Mouse (Mus musculus) liver, embryonic 11.5 days (tissue): ENCODE results near the gene Zbtb25. TPM values are rescaled to one million over a fixed set of nuclear protein-coding genes. Genes with fewer than 3 reads are reported as not detected.

Source experiments
- ATAC-seq: fragments of 200-750 bp; cut with Nextera tagmentation; replicated peaks from 2 replicates; pipeline ENCODE4 v1.8.0; 2017; ENCODE audit warnings: moderate number of reproducible peaks, mild to moderate bottlenecking, moderate TSS enrichment, moderate library complexity; ENCODE audit not compliant: low FRiP score
- DNase-seq: peaks from one replicate; pipeline ENCODE4 v3.0.0-alpha.2; 2017; ENCODE audit warnings: low spot score
- H3K27ac ChIP-seq: fragments of 300-500 bp; sonication (generic); 2 replicates; pipeline ENCODE4 v1.5.1; 2014; ENCODE audit warnings: mild to moderate bottlenecking, low read depth, low read length, control low read depth
- H3K27me3 ChIP-seq: fragments of 300-500 bp; sonication (generic); replicated peaks from 2 replicates; pipeline ENCODE4 v1.6.1; 2014; ENCODE audit warnings: low read length, mixed read lengths; ENCODE audit not compliant: control insufficient read depth, insufficient read depth
- H3K36me3 ChIP-seq: fragments of 300-500 bp; sonication (generic); 2 replicates; pipeline ENCODE4 v1.6.1; 2014; ENCODE audit warnings: mild to moderate bottlenecking, low read length, moderate library complexity, mixed read lengths; ENCODE audit not compliant: control insufficient read depth, insufficient read depth
- H3K4me1 ChIP-seq: fragments of 300-500 bp; sonication (generic); replicated peaks from 2 replicates; pipeline ENCODE4 v1.6.1; 2014; ENCODE audit warnings: low read length, mixed read lengths; ENCODE audit not compliant: control insufficient read depth, insufficient read depth
- H3K4me2 ChIP-seq: fragments of 300-500 bp; sonication (generic); 2 replicates; pipeline ENCODE4 v1.6.1; 2014; ENCODE audit warnings: mild to moderate bottlenecking, control low read depth, moderate library complexity
- H3K4me3 ChIP-seq: fragments of 300-500 bp; sonication (generic); 2 replicates; pipeline ENCODE4 v1.5.1; 2014; ENCODE audit warnings: low read depth, low read length, control low read depth
- H3K9ac ChIP-seq: fragments of 300-500 bp; sonication (generic); 2 replicates; pipeline ENCODE4 v1.6.1; 2014; ENCODE audit warnings: low read depth, low read length, control low read depth
- H3K9me3 ChIP-seq: fragments of 300-500 bp; sonication (generic); 2 replicates; pipeline ENCODE4 v1.6.1; 2016; ENCODE audit warnings: low read length, inconsistent platforms, mixed read lengths; ENCODE audit not compliant: control insufficient read depth
- WGBS: fragments of 180-500 bp; shearing (Covaris S2); extraction: QIAGEN DNeasy Blood & Tissue Kit; methylation state at CpG from one replicate; pipeline ENCODE4 v1.1.7; 2014; 5-methylcytosine and 5-hydroxymethylcytosine counted together
- polyA plus RNA-seq: library from polyadenylated mRNA; unstranded; fragments of >200 nt; fragmentation: Nextera tagmentation; extraction: Ambion mirVana; gene quantifications from 2 replicates; pipeline ENCODE4 v1.2.1, GENCODE M21; 2014

The Zbtb25 gene
- polyA plus RNA-seq = 14.3 and 16.6 TPM in 2 replicates

DNA sequence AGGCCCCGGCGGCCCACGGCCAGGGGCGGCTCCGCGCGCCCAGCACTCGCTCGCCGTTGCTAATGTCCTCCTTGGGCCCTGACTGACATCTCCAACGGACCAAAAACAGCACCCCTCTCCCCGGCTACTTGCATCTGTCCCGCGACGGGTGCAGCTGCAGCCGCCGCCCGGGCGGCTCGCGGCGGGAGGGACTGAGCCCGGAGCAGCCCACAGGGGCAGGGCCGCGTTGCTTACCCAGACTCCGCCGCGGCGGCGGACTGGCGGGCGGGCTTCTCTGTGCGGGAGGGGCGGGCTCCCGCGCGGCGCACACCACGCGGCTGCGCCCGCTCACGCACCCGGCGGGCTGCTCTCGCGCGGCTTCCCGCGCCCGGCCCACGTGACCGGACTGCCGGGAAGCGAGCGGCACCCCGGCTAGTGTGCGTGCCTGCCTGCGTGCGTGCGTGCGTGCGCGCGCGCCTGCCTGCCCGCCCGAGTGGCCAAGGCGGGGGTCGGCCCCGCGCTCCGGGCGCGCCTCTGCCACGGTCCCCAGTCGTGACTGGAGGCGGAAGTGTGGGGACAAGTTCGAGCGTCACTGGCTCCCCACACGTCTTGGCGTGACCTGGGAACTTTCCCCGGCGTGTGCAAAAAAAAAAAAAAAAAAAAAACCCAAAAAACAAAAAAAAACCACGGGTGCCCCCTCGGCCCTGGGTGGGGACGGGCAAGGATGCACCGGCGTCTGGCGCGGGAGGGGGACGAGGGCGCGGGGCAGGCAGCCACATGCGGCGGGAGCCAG, at the start of gene Zbtb25:
Gene Zbtb25, minus strand, starts transcription at position 397 of the 772 bp plus-strand sequence.
- peak; percentile 84 for DNase-seq
- under 1% methylated on average over 82 of the region's 96 CpGs for WGBS

GRCm38 (mm10) chr12:76418346-76418745, 48.9 kb upstream of the Zbtb25 start:
- H3K36me3 ChIP-seq = no peaks in the 10 kb centered on the region
- peaks cover 8% of the 10 kb centered on the region for H3K27me3 ChIP-seq
- no peak overlapping the region for H3K4me2 ChIP-seq
- no peaks in the 10 kb centered on the region; the same call in 1 of the 2 replicates for H3K4me1 ChIP-seq
- no peak overlapping the region for H3K27ac ChIP-seq
- no peak overlapping the region for H3K9ac ChIP-seq
- no peak overlapping the region for H3K4me3 ChIP-seq
- 89% methylated on average over 5 of the region's 5 CpGs for WGBS
- no peak for DNase-seq
- H3K9me3 ChIP-seq = peaks cover 4% of the 10 kb centered on the region
- no peak for ATAC-seq

More for the DNA sequence above, at the start of gene Zbtb25:
- ATAC-seq = peak; percentile 70
- Histone ChIP-seq H3K9ac (peak within 1 kb of the TSS; percentile 99), H3K4me1 (peaks cover 42% of the 10 kb centered on the region), H3K4me3 (peak within 1 kb of the TSS; percentile 91), H3K9me3 (no peaks in the 10 kb centered on the region), H3K27me3 (no peaks in the 10 kb centered on the region), H3K36me3 (no peaks in the 10 kb centered on the region), H3K4me2 (peak within 1 kb of the TSS; percentile 82), H3K27ac (peak within 1 kb of the TSS; percentile 100)

DNA sequence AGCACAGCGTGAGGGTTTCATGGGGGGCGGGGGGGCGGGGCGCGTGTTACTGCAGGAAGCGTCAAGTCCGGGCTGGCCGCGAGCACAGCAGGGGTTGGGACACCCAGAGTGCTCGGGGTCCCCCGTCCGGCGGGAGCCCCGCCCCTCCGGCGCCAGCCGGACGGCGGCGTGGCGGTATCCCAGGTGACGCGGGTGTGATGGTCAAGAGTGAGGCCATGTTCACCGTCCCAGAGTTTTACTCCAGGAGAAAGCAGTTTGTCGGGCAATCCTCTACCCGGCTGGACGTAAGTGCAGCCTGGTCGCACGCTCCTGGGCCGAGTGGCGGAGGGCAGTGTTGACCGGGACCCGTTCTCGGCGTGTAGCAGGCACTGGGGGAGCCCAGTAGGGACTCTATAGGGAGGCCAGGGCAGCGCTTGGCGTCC, 48.0 kb upstream of the Zbtb25 start, which contains the start of gene Ppp1r36:
Gene Ppp1r36, plus strand, starts transcription at position 106 of the 422 bp plus-strand sequence.
- H3K27ac ChIP-seq = no peak within 1 kb of the TSS
- peak within 1 kb of the TSS; percentile 67 for H3K4me2 ChIP-seq

GRCm38 (mm10) chr12:76415383-76416010, 46.1 kb upstream of the Zbtb25 start:
- ATAC-seq (no peak), DNase-seq (no peak)
- Histone ChIP-seq H3K4me2 (no peak overlapping the region), H3K36me3 (no peaks in the 10 kb centered on the region), H3K27ac (no peak overlapping the region), H3K27me3 (peaks cover 8% of the 10 kb centered on the region), H3K9ac (no peak overlapping the region), H3K4me1 (no peaks in the 10 kb centered on the region; the same call in 1 of the 2 replicates), H3K4me3 (no peak overlapping the region), H3K9me3 (peaks cover 4% of the 10 kb centered on the region)
- 76% methylated on average over 11 of the region's 12 CpGs for WGBS

More for the DNA sequence above, 48.0 kb upstream of the Zbtb25 start, which contains the start of gene Ppp1r36:
- Histone ChIP-seq H3K27me3 (peaks cover 8% of the 10 kb centered on the region), H3K4me1 (no peaks in the 10 kb centered on the region; the same call in 1 of the 2 replicates), H3K36me3 (no peaks in the 10 kb centered on the region), H3K4me3 (peak within 1 kb of the TSS; percentile 39), H3K9me3 (peaks cover 4% of the 10 kb centered on the region), H3K9ac (no peak within 1 kb of the TSS)
- DNase-seq (peak; percentile 52), ATAC-seq (peak; percentile 45; the same call in 1 of the 2 replicates)
- WGBS = 4% methylated on average over 37 of the region's 37 CpGs

DNA sequence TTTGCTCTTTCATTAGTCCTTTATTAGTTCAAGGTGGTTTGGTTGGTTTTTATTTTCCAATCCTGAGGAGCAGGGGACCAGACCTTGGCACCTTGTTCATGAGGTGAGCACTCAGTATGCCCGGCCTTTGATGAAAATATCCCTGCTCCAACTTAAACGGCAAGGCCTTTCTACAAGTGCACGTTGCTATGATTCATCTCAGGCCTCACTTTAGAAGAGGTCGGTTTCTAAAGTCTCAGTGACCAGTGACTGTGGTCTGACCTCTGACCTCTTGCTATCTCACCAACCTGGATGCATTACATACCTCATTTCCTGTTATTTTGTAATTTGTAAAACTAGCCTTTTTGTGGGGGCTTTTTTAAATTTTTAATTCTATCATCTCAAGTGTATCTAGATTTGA, 39.8 kb upstream of the Zbtb25 start:
- no peak overlapping the region for H3K27ac ChIP-seq
- DNase-seq (no peak), ATAC-seq (no peak)
- peaks cover 33% of the 10 kb centered on the region for H3K27me3 ChIP-seq
- H3K4me3 ChIP-seq = no peak overlapping the region
- H3K4me2 ChIP-seq = no peak overlapping the region
- H3K9ac ChIP-seq = no peak overlapping the region
- no peaks in the 10 kb centered on the region for H3K9me3 ChIP-seq
- no peaks in the 10 kb centered on the region for H3K36me3 ChIP-seq
- peaks cover 15% of the 10 kb centered on the region for H3K4me1 ChIP-seq
- WGBS = 49% methylated on average over 4 of the region's 4 CpGs

DNA sequence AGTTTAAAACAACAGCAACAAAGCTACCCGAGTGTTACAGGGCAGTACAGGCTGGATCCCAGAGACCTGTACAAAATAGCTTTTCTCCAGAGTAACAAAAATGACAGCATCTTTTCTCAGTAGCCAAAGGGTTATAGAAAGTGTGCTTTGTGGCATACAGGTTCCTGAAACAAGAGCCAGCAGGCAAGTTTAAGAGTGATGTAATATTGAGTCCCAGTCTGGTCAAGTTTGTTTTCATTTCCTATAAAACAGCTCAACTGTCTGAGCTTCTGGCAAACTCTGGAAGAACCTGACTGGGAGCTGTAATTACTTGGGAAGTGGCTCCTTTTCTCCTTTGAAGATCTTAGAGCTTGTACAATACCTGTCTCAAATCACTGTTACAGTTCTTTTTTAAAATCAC, 37.8 kb upstream of the Zbtb25 start:
- no peaks in the 10 kb centered on the region for H3K9me3 ChIP-seq
- no peak overlapping the region for H3K9ac ChIP-seq
- DNase-seq (no peak), ATAC-seq (no peak)
- H3K36me3 ChIP-seq = no peaks in the 10 kb centered on the region
- H3K4me3 ChIP-seq = no peak overlapping the region
- no peak overlapping the region for H3K27ac ChIP-seq
- 52% methylated on average over 1 of the region's 1 CpGs for WGBS
- peaks cover 33% of the 10 kb centered on the region for H3K27me3 ChIP-seq
- no peak overlapping the region for H3K4me2 ChIP-seq
- peaks cover 15% of the 10 kb centered on the region for H3K4me1 ChIP-seq

DNA sequence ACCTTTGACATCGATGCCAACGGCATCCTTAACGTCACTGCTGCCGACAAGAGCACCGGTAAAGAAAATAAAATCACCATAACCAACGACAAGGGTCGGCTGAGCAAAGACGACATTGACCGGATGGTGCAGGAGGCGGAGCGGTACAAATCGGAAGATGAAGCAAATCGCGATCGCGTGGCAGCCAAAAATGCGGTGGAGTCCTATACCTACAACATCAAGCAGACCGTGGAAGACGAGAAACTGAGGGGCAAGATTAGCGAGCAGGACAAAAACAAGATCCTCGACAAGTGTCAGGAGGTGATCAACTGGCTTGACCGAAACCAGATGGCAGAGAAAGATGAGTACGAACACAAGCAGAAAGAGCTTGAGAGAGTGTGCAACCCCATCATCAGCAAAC, 36.6 kb upstream of the Zbtb25 start:
- DNase-seq (peak; percentile 53), ATAC-seq (no peak)
- Histone ChIP-seq H3K27me3 (peaks cover 33% of the 10 kb centered on the region), H3K4me2 (peak overlapping the region; percentile 94), H3K9me3 (no peaks in the 10 kb centered on the region), H3K27ac (no peak overlapping the region), H3K4me3 (peak overlapping the region; percentile 62), H3K4me1 (peaks cover 15% of the 10 kb centered on the region), H3K9ac (no peak overlapping the region), H3K36me3 (no peaks in the 10 kb centered on the region)
- 3% methylated on average over 23 of the region's 23 CpGs for WGBS

- Histone ChIP-seq H3K36me3 (no peaks in the 10 kb centered on the region), H3K4me1 (peaks cover 15% of the 10 kb centered on the region), H3K4me3 (peak overlapping the region; percentile 62), H3K27me3 (peaks cover 33% of the 10 kb centered on the region), H3K4me2 (peak overlapping the region; percentile 94), H3K27ac (no peak overlapping the region), H3K9ac (no peak overlapping the region), H3K9me3 (no peaks in the 10 kb centered on the region)
- peak; percentile 57 for DNase-seq
- 7% methylated on average over 64 of the region's 64 CpGs for WGBS
- ATAC-seq = no peak
These were observed 36.0 kb upstream of the Zbtb25 start for GRCm38 (mm10) chr12:76405183-76405970.
